Mouse (Mus musculus): Measurements from ENCODE around the gene Asic2.

GRCm38 (mm10) chr11:81272677-81273418 lies 695.4 kb downstream of the Asic2 start:
- no peak for TF ChIP-seq CTCF (conservative IDR thresholded peaks at IDR 0.05; ENCODE audit: low read length)
- no peak for TF ChIP-seq POU5F1 (IDR thresholded peaks at IDR 0.05; ENCODE audit: borderline replicate concordance, low read length)
- TF ChIP-seq NANOG (IDR thresholded peaks at IDR 0.05; ENCODE audit: borderline replicate concordance, low read length), result no peak

Data from E14TG2a.4 (cell line).